Mouse (Mus musculus) brain, embryonic 18.5 days (tissue): Measurements from ENCODE around the gene Ubb.
"Not testable (repeated sequence)": the region's sequence is repeated elsewhere in the genome, so short reads cannot be mapped to it uniquely, and the experiment has no call there.

Source experiments
- DNase-seq: peaks from one replicate; pipeline ENCODE4 v3.0.0-alpha.2; 2012; ENCODE audit warnings: low read depth, low spot score

The Ubb gene

GRCm38 (mm10) chr11:62550727-62551225, at the start of gene Ubb:
Gene Ubb, plus strand, starts transcription at chr11:62551171.
- DNase-seq, result peak; percentile 99

GRCm38 (mm10) chr11:62507683-62508082, 43.3 kb upstream of the Ubb start:
- DNase-seq, result no peak

DNA sequence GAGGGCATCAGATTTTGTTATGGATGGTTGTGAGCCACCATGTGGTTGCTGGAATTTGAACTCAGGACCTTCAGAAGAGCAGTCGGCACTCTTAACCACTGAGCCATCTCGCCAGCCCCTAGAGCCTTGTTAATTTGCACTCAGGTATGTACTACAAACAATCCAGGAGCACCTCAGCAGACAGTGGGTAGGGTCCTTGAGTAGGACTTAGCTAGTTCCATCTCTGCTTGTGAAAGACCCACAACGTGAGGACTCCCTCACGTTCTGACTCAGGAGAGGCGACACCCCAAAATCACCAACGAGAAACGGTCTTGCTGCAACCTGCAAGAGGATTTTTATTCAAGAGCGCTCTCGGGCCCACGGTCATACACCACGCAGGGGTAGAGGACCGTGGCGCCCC, 42.6 kb upstream of the Ubb start:
- not testable (repeated sequence) for DNase-seq

GRCm38 (mm10) chr11:62508816-62509215, 42.2 kb upstream of the Ubb start:
- DNase-seq, result not testable (repeated sequence)

DNA sequence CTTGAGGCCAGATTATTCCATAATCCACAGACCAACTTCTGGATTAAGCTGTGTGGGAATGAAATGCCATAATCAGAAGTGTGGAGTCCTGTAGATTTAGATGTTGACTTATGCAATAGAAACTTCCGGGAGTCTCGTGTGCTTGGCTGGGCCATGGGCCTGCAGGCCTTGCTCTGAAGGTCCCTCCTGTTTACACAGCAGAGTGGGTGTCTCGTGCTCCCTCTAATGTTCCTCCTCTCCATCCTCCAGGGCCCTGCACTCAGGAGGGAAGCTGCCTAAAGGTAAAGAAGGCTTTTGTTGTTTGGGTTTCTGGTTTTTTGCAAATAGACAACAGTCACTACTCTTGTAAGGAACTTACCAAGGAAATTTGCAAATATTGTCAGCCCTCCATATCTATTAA, 41.4 kb upstream of the Ubb start:
- DNase-seq, result no peak

DNA sequence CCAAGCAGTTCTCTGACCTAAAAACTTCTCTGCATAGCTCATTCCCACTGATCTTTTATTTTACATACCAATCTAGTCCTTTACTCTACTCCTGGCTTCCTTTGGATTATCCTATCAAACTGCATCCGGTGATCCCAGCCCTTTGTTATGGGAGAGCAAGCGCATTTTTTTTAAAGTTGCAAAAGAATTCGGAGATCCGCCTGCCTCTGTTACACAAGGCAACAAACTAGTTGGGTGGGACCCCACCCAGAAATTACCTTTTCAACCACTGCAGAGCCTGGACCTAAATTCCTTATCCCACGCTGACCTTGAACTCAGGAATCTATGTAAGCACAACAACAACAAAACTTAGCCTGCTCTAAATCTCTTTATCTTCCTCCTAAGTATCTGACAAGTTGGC, 40.0 kb upstream of the Ubb start:
- no peak for DNase-seq

DNA sequence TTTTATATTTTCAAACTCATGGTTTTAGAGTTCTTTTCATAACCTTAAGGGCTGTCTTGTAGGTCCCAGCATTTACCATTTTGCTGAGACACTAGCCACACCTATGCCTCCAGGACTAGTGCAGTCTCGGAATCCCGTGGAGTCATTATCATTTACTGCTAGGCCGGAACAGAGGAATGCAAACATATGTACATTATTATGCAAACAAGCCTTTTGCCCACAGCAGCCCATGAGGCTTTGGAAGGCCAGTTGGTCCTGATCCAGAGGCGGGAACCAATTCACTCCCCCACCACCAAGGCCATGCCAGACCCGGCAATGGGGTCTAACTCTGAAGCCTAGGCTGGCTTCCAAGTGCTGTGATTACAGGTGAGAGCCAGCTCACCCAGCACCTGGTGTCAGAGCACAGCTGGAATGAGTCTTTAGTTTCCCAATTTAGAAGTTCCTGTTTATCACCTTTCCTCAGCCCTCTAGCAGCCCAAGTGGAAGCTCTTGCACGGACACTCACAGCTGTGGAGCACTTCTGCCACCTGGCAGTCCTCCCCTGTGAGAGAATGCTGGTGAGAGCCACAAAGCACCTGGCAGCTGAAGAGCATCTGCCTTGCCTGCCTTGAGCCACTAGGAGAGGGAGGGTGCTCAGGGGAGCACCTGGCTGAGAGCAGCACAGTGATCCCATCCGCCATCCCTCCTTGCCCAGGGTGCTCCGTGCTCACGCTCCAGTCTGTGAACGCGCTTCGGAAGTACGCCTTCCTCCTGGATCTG, 39.3 kb upstream of the Ubb start:
- no peak for DNase-seq

DNA sequence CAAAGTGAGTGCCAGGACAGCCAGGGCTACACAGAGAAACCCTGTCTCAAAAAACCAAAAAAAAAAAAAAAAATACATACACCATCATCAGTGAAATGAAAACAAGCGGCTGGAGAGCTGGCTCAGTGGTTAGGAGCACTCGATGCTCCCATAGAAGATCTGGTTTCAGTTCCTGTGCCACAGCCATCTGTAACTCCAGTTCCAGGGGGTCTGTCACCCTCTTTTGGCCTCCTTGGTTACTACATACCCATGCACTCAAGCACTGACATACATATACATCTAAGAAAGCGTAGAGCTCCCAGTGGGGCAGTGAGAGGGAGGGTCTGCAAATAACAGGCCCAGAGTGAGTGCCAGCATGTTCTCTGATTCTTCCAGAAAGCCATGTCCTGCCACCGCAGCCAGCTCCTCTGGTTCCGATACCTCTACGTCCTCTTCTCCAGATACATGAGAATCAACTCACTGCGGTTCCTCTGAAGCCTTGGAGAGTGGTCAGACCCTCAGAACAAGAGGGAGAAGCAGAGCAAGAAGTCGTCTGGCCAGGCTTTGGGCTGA, 38.4 kb upstream of the Ubb start:
- DNase-seq, result no peak

- no peak for DNase-seq
Observed at GRCm38 (mm10) chr11:62513311-62513710, 37.7 kb upstream of the Ubb start.

DNA sequence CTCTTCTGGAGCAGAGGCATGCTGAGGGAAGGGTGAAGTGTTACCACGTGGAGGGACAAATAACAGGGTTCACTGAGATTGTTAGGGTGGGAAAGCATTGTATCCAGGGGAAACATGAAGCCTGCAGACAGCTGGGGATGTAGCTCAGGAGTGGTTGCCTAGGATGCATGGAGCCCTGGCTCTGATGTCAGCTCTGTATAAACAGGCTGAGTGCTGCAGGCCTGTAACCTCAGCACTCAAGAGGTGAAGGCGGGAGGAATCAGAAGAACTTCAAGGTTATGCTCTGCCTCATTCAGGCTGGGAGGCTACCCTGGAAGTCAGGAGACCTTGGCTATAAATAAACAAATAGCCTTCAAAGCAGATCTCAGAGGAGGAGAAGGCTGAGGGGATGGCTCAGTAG, 32.0 kb upstream of the Ubb start:
- DNase-seq, result no peak

GRCm38 (mm10) chr11:62522283-62522682, 28.7 kb upstream of the Ubb start:
- DNase-seq, result no peak

DNA sequence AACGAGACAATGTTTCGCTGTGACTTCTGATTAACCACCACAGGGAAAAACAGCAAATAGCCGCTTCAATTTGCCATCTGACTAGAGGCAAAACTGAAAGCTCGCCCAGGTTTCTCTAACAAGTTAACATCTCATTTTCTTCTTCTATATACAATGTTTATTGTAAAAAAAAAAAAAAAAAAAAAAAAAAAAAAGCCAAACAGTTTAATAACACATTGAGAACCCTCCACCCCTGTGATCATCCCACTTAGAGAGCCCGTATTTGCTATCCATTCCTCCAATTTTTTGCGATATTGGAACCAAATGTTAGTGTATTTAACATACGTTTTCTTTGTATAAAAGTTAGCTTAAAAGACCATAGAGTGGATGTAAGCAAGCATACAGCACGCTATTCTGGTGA, 13.9 kb upstream of the Ubb start:
- no peak for DNase-seq

DNA sequence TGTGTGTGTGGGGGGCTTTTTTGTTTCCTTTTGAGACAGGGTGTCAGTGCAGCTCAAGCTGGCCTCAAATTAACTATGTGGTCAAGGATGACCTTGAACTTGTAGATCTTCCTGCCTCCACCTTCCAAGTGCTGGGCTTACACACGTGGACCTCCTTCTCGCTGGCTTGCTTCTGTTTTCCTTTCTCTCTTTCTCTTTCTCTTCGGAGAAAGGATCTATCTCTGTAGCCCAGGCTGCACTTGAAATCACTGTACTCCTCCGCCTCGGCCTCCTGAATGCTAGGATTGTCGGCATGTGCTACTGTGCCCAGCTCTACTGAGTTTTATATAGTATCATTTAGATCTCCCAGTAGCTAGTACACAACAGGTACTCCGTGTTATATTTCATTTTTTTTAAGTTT, 13.4 kb upstream of the Ubb start:
- DNase-seq, result no peak

DNA sequence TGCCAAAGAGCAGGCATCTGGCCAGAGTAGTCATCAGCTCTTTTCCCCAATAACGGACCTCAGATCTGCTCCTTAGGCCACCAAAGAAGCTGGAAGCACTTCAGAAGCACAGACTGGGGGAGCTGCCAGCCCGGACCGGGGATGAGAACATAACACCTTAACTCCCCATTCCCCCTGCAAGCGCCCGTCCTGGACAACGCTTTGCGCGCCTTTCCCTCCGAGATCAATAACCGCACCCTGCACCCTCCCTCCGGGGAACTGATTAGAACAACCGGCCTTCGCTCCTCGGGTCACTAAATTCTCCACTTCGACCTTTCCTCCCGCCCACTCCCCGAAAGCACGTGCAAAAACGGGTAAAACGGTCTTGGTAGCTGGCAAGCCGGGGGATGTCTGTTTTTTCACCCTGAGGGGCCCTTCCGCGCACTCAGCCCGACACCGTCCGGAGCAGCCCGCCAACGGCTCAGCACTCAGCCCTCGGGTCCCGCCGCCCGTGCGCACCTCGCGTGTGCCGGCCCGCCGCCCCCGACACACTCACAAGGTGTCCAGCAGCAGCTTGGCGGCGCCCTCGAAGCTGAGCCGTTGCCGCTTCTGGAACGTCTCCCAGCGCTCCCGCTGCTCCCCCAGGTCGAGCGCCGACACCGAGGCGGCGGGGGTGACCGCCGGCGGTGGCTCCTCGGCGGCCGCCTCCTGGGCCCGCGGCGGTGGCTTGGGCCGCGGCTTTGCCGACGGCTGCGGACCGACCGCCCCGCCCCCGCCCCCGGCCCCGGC, 12.5 kb upstream of the Ubb start:
- no peak for DNase-seq

GRCm38 (mm10) chr11:62539089-62539890, 11.7 kb upstream of the Ubb start, which contains the start of gene Cenpv:
Gene Cenpv, minus strand, starts transcription at chr11:62539261.
- DNase-seq, result peak; percentile 42

GRCm38 (mm10) chr11:62540167-62540566, 10.8 kb upstream of the Ubb start:
- no peak for DNase-seq

DNA sequence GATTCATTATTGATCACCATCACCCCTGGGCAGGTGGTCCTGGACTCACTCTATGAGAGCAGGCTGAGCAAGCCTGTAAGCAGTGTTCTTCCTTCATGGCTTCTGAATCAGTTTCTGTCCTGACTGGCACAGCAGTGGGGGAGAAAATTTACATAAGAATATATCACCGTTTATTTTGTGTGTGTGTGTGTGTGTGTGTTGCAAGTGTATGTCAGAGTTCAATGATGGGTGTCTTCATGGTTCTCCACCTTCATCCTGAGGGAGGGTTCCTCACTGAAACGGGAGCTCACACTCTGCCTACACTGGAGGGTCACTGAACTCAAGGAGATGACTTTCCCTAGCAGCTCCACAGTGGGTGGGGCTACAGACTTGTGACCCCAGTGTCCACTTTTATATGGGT, 10.0 kb upstream of the Ubb start:
- DNase-seq, result no peak

- no peak for DNase-seq
Observed at GRCm38 (mm10) chr11:62541581-62541980, 9.4 kb upstream of the Ubb start.

GRCm38 (mm10) chr11:62543991-62544390, 7.0 kb upstream of the Ubb start:
- no peak for DNase-seq

DNA sequence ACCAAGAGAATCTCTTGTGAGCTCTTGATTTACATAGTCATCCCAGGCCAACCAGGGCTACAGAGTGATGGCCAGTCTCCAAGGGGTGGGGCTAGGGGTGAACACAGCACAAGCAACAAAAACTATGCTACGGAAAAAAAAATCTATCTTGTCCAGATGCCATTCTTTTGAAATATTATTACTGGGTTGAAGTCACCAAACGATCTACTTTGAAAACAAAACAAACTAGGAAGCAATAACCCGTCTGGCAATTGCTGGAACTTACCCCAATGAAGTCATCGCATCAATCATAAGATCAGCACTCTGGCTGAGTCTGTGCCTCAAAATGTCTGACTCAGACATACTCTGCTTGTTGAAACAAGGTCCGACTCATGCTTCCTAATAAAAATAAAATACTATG, 1.2 kb upstream of the Ubb start:
- peak; percentile 24 for DNase-seq

DNA sequence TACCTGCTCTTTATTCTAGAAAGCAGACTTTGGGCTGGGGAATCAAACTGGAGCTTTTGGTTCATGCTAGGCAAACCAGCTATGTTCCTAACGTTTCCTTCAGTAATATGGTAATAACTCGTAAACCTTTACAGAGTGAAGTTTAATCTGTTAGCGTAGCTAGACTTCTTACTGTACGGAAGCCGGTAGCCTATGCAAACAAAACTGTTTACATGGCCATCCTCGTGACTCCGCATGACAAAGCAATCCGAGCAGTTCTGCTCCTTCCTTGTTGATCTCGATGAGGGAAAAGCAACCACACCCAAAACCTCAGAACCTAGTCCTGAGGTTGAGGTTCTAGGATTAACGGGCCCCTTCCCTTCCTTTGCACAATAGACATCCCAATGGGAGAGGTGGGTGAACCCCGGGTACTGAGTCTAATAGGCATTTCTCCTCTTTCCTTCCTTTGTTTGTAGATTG, 715 bp upstream of the Ubb start:
- peak; percentile 39 for DNase-seq
